Mouse (Mus musculus) urinary bladder, adult 18-20 months (tissue): ENCODE measurements around the gene Atoh1.

Experiments
- DNase-seq, 2 experiments: peaks; one replicate each; pipeline ENCODE4 v3.0.0; 2022; ENCODE audit warnings: low spot score in 2 of 2, mixed read lengths in 2 of 2

Gene Atoh1

GRCm38 (mm10) chr6:64728499-64729198 lies at the start of gene Atoh1:
Atoh1 (plus strand) TSS chr6:64729125.
- DNase-seq, result no peak

- DNase-seq, result no peak
These were observed 45.0 kb upstream of the Atoh1 start for GRCm38 (mm10) chr6:64683974-64684373.

GRCm38 (mm10) chr6:64684973-64685372 lies 44.0 kb upstream of the Atoh1 start:
- DNase-seq, result peak in 1 of 2 experiments; percentile 7

GRCm38 (mm10) chr6:64688181-64688944 lies 40.6 kb upstream of the Atoh1 start:
- no peak for DNase-seq

GRCm38 (mm10) chr6:64694688-64695087 lies 34.2 kb upstream of the Atoh1 start:
- no peak for DNase-seq

- DNase-seq, result no peak
These were observed 25.3 kb upstream of the Atoh1 start for GRCm38 (mm10) chr6:64703659-64704058.

GRCm38 (mm10) chr6:64727751-64728403 lies 1.0 kb upstream of the Atoh1 start:
- peak; percentile 19 to 35 for DNase-seq

- DNase-seq, result peak in 1 of 2 experiments; percentile 28
These were observed 496 bp downstream of the Atoh1 start for GRCm38 (mm10) chr6:64729231-64730011.

- DNase-seq, result no peak
These were observed 1.1 kb downstream of the Atoh1 start for GRCm38 (mm10) chr6:64730030-64730429.

- DNase-seq, result no peak
These were observed 1.6 kb downstream of the Atoh1 start for GRCm38 (mm10) chr6:64730506-64731020.

GRCm38 (mm10) chr6:64731126-64731525 lies 2.2 kb downstream of the Atoh1 start:
- DNase-seq, result no peak

- DNase-seq, result no peak
These were observed 2.8 kb downstream of the Atoh1 start for GRCm38 (mm10) chr6:64731621-64732320.

GRCm38 (mm10) chr6:64733311-64733710 lies 4.4 kb downstream of the Atoh1 start:
- no peak for DNase-seq

GRCm38 (mm10) chr6:64734441-64735320 lies 5.8 kb downstream of the Atoh1 start:
- DNase-seq, result peak in 1 of 2 experiments; percentile 3

GRCm38 (mm10) chr6:64736317-64736716 lies 7.4 kb downstream of the Atoh1 start:
- DNase-seq, result no peak

GRCm38 (mm10) chr6:64742915-64743489 lies 14.1 kb downstream of the Atoh1 start:
- no peak for DNase-seq

- DNase-seq, result no peak
These were observed 25.6 kb downstream of the Atoh1 start for GRCm38 (mm10) chr6:64754515-64754914.

- no peak for DNase-seq
These were observed 35.0 kb downstream of the Atoh1 start for GRCm38 (mm10) chr6:64763901-64764300.

- DNase-seq, result no peak
These were observed 44.5 kb downstream of the Atoh1 start for GRCm38 (mm10) chr6:64773430-64773829.
